Mouse (Mus musculus): ENCODE data around the gene Yif1a. TPM values are rescaled to one million over a fixed set of nuclear protein-coding genes. Genes with fewer than 3 reads are reported as not detected.

Gene Yif1a
- polyA plus RNA-seq, 1 experiment from 2014 or later, result 68.6 TPM

DNA sequence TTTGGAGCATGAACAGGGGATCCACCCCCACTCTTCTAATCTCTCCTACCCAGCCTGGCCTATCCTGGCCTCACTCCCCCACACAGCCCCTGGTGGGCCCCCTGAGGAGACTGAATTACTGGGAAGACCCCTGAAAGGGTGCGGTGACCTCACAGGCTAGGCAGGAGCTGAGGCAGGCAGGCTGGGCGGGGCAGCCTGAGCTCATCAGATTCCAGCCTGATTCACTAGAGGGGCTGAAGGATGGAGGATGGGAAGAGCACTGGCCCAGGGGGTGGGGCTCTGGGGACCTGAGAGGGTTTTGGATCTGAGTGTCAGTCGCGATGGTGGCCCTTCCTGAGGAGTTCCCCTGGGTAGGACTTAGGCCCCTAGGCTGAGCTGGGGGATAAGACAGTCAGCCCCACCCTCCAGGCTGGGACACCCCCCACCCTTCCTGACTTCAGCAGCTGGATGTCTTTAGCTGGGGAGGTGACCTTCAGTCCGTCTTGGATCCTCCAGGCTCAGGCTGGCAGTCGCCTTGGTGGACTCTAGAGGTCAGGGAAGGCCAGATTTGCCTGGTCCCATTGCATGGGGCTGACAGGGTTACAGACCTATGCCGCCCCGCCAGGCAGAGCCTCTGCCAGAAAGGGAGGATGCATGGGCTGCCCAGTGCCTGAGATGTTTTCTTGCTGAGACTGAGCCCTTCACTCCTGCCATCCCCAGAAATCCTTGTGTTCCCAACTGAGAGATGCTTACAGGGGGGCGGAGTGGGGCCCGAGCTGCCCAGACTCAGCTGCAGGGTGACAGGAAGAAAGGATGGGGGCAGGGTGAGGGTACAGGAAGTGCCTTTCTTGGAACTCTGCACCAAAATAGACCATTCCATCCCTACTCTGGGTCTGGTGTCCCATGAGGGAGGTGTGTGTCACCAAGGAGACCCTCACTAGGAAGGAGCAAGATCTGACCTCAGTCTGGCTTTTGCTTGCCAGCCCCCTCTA is 29.3 kb upstream of the Yif1a start:
- POLR2A ChIA-PET, result interaction anchor here (0.6 kb wide), 1 partner anchor 11 kb away, joined by 3 read pairs; no protein-coding TSS in a partner anchor
- no peak for TF ChIP-seq CTCF (IDR thresholded peaks at IDR 0.05)
- DNase-seq (ENCODE audit: low read depth, low spot score) (no peak), ATAC-seq (no peak)
- CTCF ChIA-PET, result interaction anchor here (0.8 to 1.7 kb wide), 2 partner anchors 20 to 29 kb away, joined by 3 to 4 read pairs; partner anchors contain the start of genes AC124502.3, B4gat1 and Yif1a
- in situ Hi-C loops (cut with MboI; ENCODE audit: low pct_unique_long_range_greater_than_20kb), result no loop called here
- no peaks in the 10 kb centered on the region for H3K27me3 ChIP-seq

- in situ Hi-C loops (cut with MboI; ENCODE audit: low pct_unique_long_range_greater_than_20kb), result no loop called here
- no peak for ATAC-seq
- ChIA-PET CTCF (interaction anchor here (1.0 kb wide), 1 partner anchor 9 kb away, joined by 4 read pairs; no protein-coding TSS in a partner anchor), POLR2A (interaction anchor here (0.5 to 1.3 kb wide), 5 partner anchors 9 to 231 kb away, joined by 3 to 4 read pairs (median 3); no protein-coding TSS in a partner anchor)
- no peak for DNase-seq (ENCODE audit: low read depth, low spot score)
- TF ChIP-seq CTCF (IDR thresholded peaks at IDR 0.05), result no peak
- no peaks in the 10 kb centered on the region for H3K27me3 ChIP-seq
Observed at GRCm38 (mm10) chr19:5060365-5061330, 27.7 kb upstream of the Yif1a start.

DNA sequence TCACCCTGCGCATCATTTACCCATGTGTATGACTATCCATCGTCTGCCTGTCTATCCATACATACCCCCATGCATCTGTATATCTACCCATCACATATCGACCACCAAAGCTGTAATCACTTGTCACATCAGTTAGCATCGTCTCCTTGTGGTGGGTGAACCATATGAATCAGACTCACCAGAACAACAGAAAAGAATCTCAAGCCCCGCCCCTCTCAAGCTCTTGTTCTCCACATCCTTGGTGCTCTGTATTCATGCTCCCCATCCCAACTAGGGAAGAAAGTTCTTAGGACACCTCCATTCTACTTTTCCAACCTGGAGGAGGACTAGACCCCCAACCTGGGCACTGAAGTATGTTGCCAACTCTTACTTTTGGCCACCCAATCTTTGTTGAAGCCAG is 26.3 kb upstream of the Yif1a start:
- in situ Hi-C loops (cut with MboI; ENCODE audit: low pct_unique_long_range_greater_than_20kb), result no loop called here
- no peaks in the 10 kb centered on the region for H3K27me3 ChIP-seq
- ATAC-seq (no peak), DNase-seq (ENCODE audit: low read depth, low spot score) (no peak)
- no peak for TF ChIP-seq CTCF (IDR thresholded peaks at IDR 0.05)
- ChIA-PET POLR2A (no interaction called here), CTCF (no interaction called here)

DNA sequence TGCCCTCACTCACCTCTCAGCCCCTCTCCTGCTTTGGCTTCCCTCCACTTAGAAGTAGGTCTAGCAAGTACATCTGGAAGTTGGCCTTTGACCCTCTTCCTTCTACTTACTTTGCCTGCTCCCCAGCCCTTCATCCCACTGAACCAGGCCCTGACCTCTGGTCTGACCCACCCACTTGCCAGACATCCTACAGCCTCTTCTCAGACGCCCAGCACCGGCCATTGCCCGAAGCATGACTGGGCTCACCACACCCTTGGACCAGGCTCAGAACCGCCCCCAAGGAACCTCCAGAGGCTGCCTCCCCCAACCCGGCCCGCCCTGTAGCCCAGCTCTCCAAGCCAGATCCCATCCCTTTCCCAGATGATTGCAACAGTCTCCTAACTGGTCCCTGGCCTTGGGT is 25.9 kb upstream of the Yif1a start:
- TF ChIP-seq CTCF (IDR thresholded peaks at IDR 0.05), result no peak
- in situ Hi-C loops (cut with MboI; ENCODE audit: low pct_unique_long_range_greater_than_20kb), result no loop called here
- no peak for DNase-seq (ENCODE audit: low read depth, low spot score)
- no peak for ATAC-seq
- ChIA-PET POLR2A (no interaction called here), CTCF (no interaction called here)
- H3K27me3 ChIP-seq, result no peaks in the 10 kb centered on the region

DNA sequence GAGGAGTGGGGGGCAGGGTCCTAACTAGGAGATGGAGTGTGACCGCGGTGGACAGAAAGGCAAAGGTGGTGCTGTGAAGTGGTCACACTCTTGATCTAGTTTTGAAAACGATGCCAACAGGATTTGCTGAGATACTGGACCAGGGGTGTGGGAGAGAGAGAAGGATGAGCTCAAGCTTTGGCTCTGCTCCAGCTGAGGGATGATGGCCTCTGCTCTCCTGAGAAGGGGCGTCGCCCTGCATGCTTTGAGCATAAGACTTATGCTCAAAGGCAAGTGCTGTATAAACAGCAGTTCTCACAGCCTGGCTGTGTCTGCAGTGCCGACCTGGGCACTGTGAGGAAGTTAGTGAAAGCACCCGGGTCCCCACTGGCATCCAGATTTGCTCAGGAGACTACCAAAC is 23.2 kb upstream of the Yif1a start:
- no peak for TF ChIP-seq CTCF (IDR thresholded peaks at IDR 0.05)
- ATAC-seq, result peak; percentile 8
- no peaks in the 10 kb centered on the region for H3K27me3 ChIP-seq
- ChIA-PET CTCF (interaction anchor here (0.8 to 1.5 kb wide), 2 partner anchors 11 to 14 kb away, joined by 5 read pairs; no protein-coding TSS in a partner anchor), POLR2A (interaction anchor here (0.6 kb wide), 1 partner anchor 40 kb away, joined by 4 read pairs; no protein-coding TSS in a partner anchor)
- DNase-seq (ENCODE audit: low read depth, low spot score), result no peak
- in situ Hi-C loops (cut with MboI; ENCODE audit: low pct_unique_long_range_greater_than_20kb), result no loop called here

- no peak for TF ChIP-seq CTCF (IDR thresholded peaks at IDR 0.05)
- in situ Hi-C loops (cut with MboI; ENCODE audit: low pct_unique_long_range_greater_than_20kb), result no loop called here
- ChIA-PET POLR2A (no interaction called here), CTCF (interaction anchor here (1.1 to 1.3 kb wide), 3 partner anchors 11 to 21 kb away, joined by 3 to 6 read pairs (median 3); partner anchors contain the start of gene Yif1a)
- ATAC-seq, result no peak
- no peaks in the 10 kb centered on the region for H3K27me3 ChIP-seq
- DNase-seq (ENCODE audit: low read depth, low spot score), result no peak
Observed at GRCm38 (mm10) chr19:5067040-5067799, 21.1 kb upstream of the Yif1a start.

GRCm38 (mm10) chr19:5067867-5068569 is 20.3 kb upstream of the Yif1a start, which contains the start of gene Cd248:
Cd248 (plus strand) TSS chr19:5068078.
- H3K27me3 ChIP-seq, result no peaks in the 10 kb centered on the region
- ATAC-seq (no peak), DNase-seq (ENCODE audit: low read depth, low spot score) (no peak)
- CTCF ChIA-PET, result interaction anchor here (1.1 to 1.3 kb wide), 3 partner anchors 12 to 20 kb away, joined by 3 to 6 read pairs (median 3); partner anchors contain the start of gene Yif1a
- in situ Hi-C loops (cut with MboI; ENCODE audit: low pct_unique_long_range_greater_than_20kb), result no loop called here
- no peak for TF ChIP-seq CTCF (IDR thresholded peaks at IDR 0.05)
- POLR2A ChIA-PET, result no interaction called here

- in situ Hi-C loops (cut with MboI; ENCODE audit: low pct_unique_long_range_greater_than_20kb), result no loop called here
- ATAC-seq (no peak), DNase-seq (ENCODE audit: low read depth, low spot score) (no peak)
- CTCF ChIA-PET, result interaction anchor here (0.8 to 4.6 kb wide), 2 partner anchors 14 to 18 kb away, joined by 3 to 32 read pairs; no protein-coding TSS in a partner anchor
- TF ChIP-seq CTCF (IDR thresholded peaks at IDR 0.05), result no peak
- POLR2A ChIA-PET, result no interaction called here
- no peaks in the 10 kb centered on the region for H3K27me3 ChIP-seq
Observed at GRCm38 (mm10) chr19:5068570-5069234, 19.6 kb upstream of the Yif1a start.
